Mouse (Mus musculus) cerebellum, adult 9-11 months (tissue): ENCODE measurements at regions not wholly inside any gene's neighbourhood (a gene's known extent, or its start where the extent isn't known, plus 50 kb on each side); places are given as distances from the start of the nearest gene placed in this dataset.
A peak's percentile ranks its signal among the peaks of the same experiment; 100 is the strongest.
"Not testable (repeated sequence)": the region's sequence is repeated elsewhere in the genome, so short reads cannot be mapped to it uniquely, and the experiment has no call there.

ENCODE experiments used
- DNase-seq: peaks from one replicate; pipeline ENCODE4 v3.0.0; 2022

- DNase-seq: no peak
These were observed 102.7 kb downstream of the Eva1a start for GRCm38 (mm10) chr6:82143496-82143895.

- no peak for DNase-seq
These were observed 109.2 kb downstream of the Eva1a start for GRCm38 (mm10) chr6:82150051-82150450.

- no peak for DNase-seq
These were observed 129.7 kb downstream of the Eva1a start for GRCm38 (mm10) chr6:82170349-82171080.

DNA sequence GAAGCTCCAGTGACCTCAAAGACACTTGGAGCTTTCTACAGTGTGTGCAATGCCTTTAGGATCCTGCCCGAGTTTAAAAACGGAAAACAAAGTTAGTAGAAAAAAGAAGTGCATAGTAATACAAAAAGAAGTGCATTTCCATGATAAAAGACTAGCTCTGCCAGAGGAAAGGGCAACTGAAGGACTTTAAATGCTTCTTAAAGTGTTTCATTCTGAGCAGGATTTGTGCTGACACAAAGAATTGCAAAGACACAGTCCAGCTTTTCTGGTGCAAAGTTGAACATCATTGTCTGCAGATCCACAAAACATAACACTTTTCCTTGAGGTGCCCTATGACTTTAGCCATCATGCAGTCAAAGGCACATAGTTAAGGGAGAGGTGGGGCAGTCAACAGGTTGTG lies 134.1 kb downstream of the Eva1a start:
- DNase-seq: no peak

DNA sequence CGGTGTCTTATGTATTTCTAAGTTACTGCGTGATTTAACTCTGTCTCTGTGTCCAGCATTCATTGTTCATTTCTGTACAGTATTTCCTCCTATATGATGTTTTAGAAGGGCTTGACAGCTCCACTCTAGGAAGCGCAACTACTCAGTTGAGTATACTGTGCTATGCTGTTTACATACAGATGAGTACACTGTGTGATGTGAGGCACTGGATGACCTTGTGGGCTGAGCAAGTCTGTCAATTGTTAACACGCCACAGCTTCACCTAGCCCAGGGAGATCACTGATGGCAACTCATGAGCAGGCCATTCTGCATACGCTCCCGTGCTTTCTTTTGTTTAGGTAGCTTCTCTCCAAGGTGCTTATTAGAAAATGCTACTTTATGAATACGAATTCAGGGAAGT lies 159.3 kb downstream of the Eva1a start:
- no peak for DNase-seq

- no peak for DNase-seq
These were observed 164.2 kb downstream of the Eva1a start for GRCm38 (mm10) chr6:82204821-82205566.

- DNase-seq: peak; percentile 55
These were observed 164.3 kb upstream of the Tacr1 start for GRCm38 (mm10) chr6:82237834-82238233.

GRCm38 (mm10) chr6:82240584-82241245 lies 161.4 kb upstream of the Tacr1 start:
- DNase-seq: peak; percentile 63

DNA sequence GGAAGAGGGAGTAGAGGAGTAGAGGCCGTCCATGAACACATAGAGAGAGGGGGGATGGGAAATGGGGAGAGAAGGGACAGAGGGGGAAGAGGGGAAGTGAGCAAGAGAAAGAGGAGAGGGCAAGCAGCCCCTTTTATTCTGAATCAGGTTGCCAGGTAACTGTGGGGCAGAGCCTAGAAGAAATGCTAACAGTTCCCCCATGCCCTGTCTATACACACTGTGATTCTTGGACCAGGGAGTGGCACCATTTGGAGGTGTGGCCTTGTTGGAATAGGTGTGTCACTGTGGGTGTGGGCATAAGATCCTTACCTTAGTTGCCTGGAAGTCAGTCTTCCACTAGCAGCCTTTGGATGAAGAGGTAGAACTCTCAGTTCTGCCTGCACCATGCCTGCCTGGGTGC lies 154.5 kb upstream of the Tacr1 start:
- DNase-seq: not testable (repeated sequence)

GRCm38 (mm10) chr6:82284494-82284893 lies 117.6 kb upstream of the Tacr1 start:
- DNase-seq: no peak

DNA sequence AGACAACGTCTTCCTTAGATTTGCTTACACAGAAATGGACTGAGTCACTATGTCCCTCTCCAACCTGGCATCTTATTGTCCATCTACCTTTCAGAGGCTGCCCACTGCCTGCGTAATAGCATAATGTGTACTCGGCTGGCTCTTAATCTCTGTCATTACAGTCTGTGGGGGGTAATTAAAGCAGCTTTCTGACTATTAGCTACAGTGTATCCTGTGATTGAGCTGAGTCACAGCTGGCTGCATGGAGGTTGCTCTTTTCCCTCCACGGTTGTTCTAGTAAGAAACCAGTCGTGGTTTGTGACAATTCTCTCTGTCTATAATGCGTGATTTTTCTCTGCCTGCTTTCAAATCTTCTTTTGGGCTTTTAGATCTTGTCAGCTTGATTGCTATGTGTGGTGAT lies 116.9 kb upstream of the Tacr1 start:
- no peak for DNase-seq

DNA sequence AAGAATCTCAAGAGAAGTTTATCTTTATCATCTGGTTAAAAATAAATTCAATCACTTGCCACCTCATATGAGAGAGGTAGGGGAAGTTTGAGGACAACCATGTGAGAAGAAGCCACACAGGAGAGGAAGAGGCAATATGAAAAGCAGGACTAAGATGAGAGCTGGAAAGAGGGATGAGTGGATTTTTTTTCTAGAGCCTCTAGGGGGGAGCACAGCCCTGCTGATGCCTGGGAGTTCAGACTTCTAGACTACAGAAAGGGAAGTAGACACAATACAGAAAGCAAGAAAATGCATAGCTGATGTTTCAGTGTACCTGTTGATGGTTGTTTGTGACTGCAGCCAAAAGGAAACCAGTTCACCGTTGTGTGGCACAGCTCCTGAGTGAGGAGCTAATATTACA lies 108.6 kb upstream of the Tacr1 start:
- DNase-seq: no peak

DNA sequence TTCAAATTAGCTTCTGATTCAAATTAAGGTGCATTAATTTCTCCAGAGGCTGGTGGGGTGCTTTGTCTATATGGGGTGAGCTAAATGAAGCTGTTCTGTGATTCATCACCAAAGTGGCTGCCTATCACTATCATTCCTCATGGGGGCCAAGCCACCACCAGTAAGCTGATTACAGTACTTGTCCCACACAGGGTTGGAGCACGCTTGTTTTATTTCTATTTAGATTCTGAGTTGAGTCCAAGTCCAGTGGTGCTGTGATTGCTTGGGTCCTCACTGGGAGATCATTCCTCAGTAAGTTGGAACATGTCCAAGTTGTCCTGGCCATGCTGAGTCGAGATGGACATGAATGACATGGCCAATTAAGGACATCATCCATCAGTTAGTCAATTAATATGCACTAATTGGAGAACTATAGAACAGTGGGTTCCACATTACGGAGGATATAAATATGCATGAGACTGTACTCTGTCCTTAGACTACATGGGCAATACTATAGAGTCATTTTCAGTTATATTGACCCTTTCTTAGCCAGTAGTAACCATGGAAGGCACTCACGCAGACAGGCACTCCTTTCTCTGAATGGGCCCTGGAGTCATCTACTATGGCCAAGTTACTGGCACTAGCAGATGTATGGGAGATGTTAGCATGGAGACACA lies 105.3 kb upstream of the Tacr1 start:
- no peak for DNase-seq

DNA sequence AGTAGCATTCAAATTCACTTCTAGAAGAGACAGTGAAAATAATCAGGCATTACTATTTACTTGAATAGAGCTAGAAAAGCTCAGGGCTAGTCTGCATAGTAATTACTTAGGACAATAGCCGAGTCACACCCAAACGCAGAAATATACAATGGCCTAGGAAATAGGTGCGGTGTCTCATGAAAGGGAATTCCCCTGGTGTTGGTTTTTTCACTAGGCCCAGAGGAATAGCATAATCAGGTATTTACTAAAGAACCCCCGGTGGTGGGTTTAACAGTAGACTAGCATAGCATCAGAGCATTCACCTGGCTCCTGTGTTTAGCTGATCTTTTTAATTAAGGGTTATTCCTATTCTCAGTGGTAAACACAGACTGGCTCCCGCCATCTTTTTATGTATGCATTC lies 99.9 kb upstream of the Tacr1 start:
- DNase-seq: not testable (repeated sequence)

GRCm38 (mm10) chr6:82313691-82314090 lies 88.4 kb upstream of the Tacr1 start:
- DNase-seq: no peak
